Mouse (Mus musculus) hindbrain, embryonic 10.5 days (tissue): ENCODE measurements around the gene Nucks1. TPM values are rescaled to one million over a fixed set of nuclear protein-coding genes. Genes with fewer than 3 reads are reported as not detected.

ENCODE experiments used
- DNase-seq: peaks from one replicate; pipeline ENCODE4 v3.0.0-alpha.2; 2017; ENCODE audit warnings: low spot score
- H3K27ac ChIP-seq: fragments of 300-500 bp; sonication (generic); 2 replicates; pipeline ENCODE4 v1.5.1; 2016; ENCODE audit warnings: mild to moderate bottlenecking, moderate library complexity
- H3K27me3 ChIP-seq: fragments of 300-500 bp; sonication (generic); 2 replicates; pipeline ENCODE4 v1.6.1; 2016; ENCODE audit warnings: mild to moderate bottlenecking; ENCODE audit not compliant: poor library complexity, insufficient read depth, severe bottlenecking
- H3K36me3 ChIP-seq: fragments of 300-500 bp; sonication (generic); 2 replicates; pipeline ENCODE4 v1.6.1; 2016; ENCODE audit warnings: mild to moderate bottlenecking, moderate library complexity
- H3K4me1 ChIP-seq: fragments of 300-500 bp; sonication (generic); replicated peaks from 2 replicates; pipeline ENCODE4 v1.6.1; 2016; ENCODE audit warnings: mild to moderate bottlenecking
- H3K4me3 ChIP-seq: fragments of 300-500 bp; sonication (generic); 2 replicates; pipeline ENCODE4 v1.5.1; 2016; ENCODE audit warnings: mild to moderate bottlenecking, moderate library complexity
- H3K9me3 ChIP-seq: fragments of 300-500 bp; sonication (generic); 2 replicates; pipeline ENCODE4 v1.6.1; 2016; ENCODE audit warnings: mild to moderate bottlenecking, moderate library complexity
- WGBS: fragments of 180-500 bp; shearing (Covaris S2); methylation state at CpG from one replicate; pipeline ENCODE4 v1.1.7; 2016; 5-methylcytosine and 5-hydroxymethylcytosine counted together
- polyA plus RNA-seq: library from polyadenylated mRNA; unstranded; fragments of >200 nt; fragmentation: Nextera tagmentation; extraction: Ambion mirVana; gene quantifications from 2 replicates; pipeline ENCODE4 v1.2.1, GENCODE M21; 2016

Nucks1 gene
- polyA plus RNA-seq, 1 experiment from 2014 or later: 73.2 TPM

- no peak overlapping the region for H3K4me3 ChIP-seq
- H3K9me3 ChIP-seq: no peaks in the 10 kb centered on the region
- DNase-seq: no peak
- H3K4me1 ChIP-seq: peaks cover 10% of the 10 kb centered on the region
- H3K27me3 ChIP-seq: no peaks in the 10 kb centered on the region
- 96% methylated on average over 1 of the region's 1 CpGs for WGBS
- peaks cover 56% of the 10 kb centered on the region for H3K36me3 ChIP-seq
- H3K27ac ChIP-seq: no peak overlapping the region
Observed at GRCm38 (mm10) chr1:131938811-131939210, 28.5 kb downstream of the Nucks1 start.

- Histone ChIP-seq H3K27ac (no peak overlapping the region; the same call in 1 of the 2 replicates), H3K27me3 (no peaks in the 10 kb centered on the region), H3K36me3 (peaks cover 37% of the 10 kb centered on the region), H3K4me3 (no peak overlapping the region), H3K4me1 (peaks cover 13% of the 10 kb centered on the region), H3K9me3 (no peaks in the 10 kb centered on the region)
- 64% methylated on average over 2 of the region's 2 CpGs for WGBS
- DNase-seq: no peak
Observed at GRCm38 (mm10) chr1:131940711-131941244, 30.4 kb downstream of the Nucks1 start.

- no peak for DNase-seq
- Histone ChIP-seq H3K4me3 (no peak overlapping the region), H3K4me1 (peaks cover 19% of the 10 kb centered on the region), H3K9me3 (no peaks in the 10 kb centered on the region), H3K27me3 (no peaks in the 10 kb centered on the region), H3K36me3 (peaks cover 30% of the 10 kb centered on the region), H3K27ac (no peak overlapping the region)
- WGBS: 98% methylated on average over 1 of the region's 1 CpGs
Observed at GRCm38 (mm10) chr1:131941501-131941900, 31.2 kb downstream of the Nucks1 start.

GRCm38 (mm10) chr1:131942621-131943590 lies 32.6 kb downstream of the Nucks1 start:
- 76% methylated on average over 16 of the region's 16 CpGs for WGBS

GRCm38 (mm10) chr1:131945674-131946440 lies 35.5 kb downstream of the Nucks1 start:
- no peaks in the 10 kb centered on the region for H3K9me3 ChIP-seq
- H3K27ac ChIP-seq: no peak overlapping the region; the same call in 1 of the 2 replicates
- no peak overlapping the region for H3K4me3 ChIP-seq
- H3K27me3 ChIP-seq: no peaks in the 10 kb centered on the region
- H3K36me3 ChIP-seq: no peaks in the 10 kb centered on the region
- H3K4me1 ChIP-seq: peaks cover 24% of the 10 kb centered on the region
- DNase-seq: no peak
- WGBS: 74% methylated on average over 10 of the region's 10 CpGs

More at GRCm38 (mm10) chr1:131942621-131943590, 32.6 kb downstream of the Nucks1 start:
- no peak for DNase-seq
- Histone ChIP-seq H3K9me3 (no peaks in the 10 kb centered on the region), H3K4me3 (no peak overlapping the region), H3K4me1 (peaks cover 24% of the 10 kb centered on the region), H3K27ac (no peak overlapping the region), H3K27me3 (no peaks in the 10 kb centered on the region), H3K36me3 (peaks cover 17% of the 10 kb centered on the region)

GRCm38 (mm10) chr1:131946462-131947215 lies 36.3 kb downstream of the Nucks1 start:
- Histone ChIP-seq H3K4me3 (no peak overlapping the region), H3K36me3 (no peaks in the 10 kb centered on the region), H3K4me1 (peaks cover 23% of the 10 kb centered on the region), H3K27ac (no peak overlapping the region), H3K27me3 (no peaks in the 10 kb centered on the region), H3K9me3 (no peaks in the 10 kb centered on the region)
- DNase-seq: no peak
- WGBS: 85% methylated on average over 11 of the region's 11 CpGs

GRCm38 (mm10) chr1:131947997-131948525 lies 37.7 kb downstream of the Nucks1 start:
- peaks cover 25% of the 10 kb centered on the region for H3K4me1 ChIP-seq
- no peak overlapping the region for H3K4me3 ChIP-seq
- peak overlapping the region; percentile 62; the same call in 1 of the 2 replicates for H3K27ac ChIP-seq
- no peaks in the 10 kb centered on the region for H3K27me3 ChIP-seq
- 27% methylated on average over 1 of the region's 1 CpGs for WGBS
- DNase-seq: no peak
- H3K9me3 ChIP-seq: no peaks in the 10 kb centered on the region
- no peaks in the 10 kb centered on the region for H3K36me3 ChIP-seq

- 87% methylated on average over 12 of the region's 12 CpGs for WGBS
- peak overlapping the region; percentile 45 for H3K27ac ChIP-seq
- peaks cover 37% of the 10 kb centered on the region for H3K4me1 ChIP-seq
- H3K4me3 ChIP-seq: no peak overlapping the region
- H3K27me3 ChIP-seq: peaks cover 18% of the 10 kb centered on the region
- no peaks in the 10 kb centered on the region for H3K36me3 ChIP-seq
- H3K9me3 ChIP-seq: no peaks in the 10 kb centered on the region
- no peak for DNase-seq
Observed at GRCm38 (mm10) chr1:131954242-131954865, 44.0 kb downstream of the Nucks1 start.

- Histone ChIP-seq H3K36me3 (no peaks in the 10 kb centered on the region), H3K27ac (0 out of 2 replicates have a peak overlapping the region, but pooled peaks have one; percentile 35), H3K4me3 (no peak overlapping the region), H3K4me1 (peaks cover 37% of the 10 kb centered on the region), H3K27me3 (peaks cover 20% of the 10 kb centered on the region), H3K9me3 (no peaks in the 10 kb centered on the region)
- no peak for DNase-seq
- 65% methylated on average over 3 of the region's 3 CpGs for WGBS
Observed at GRCm38 (mm10) chr1:131955131-131955757, 44.9 kb downstream of the Nucks1 start.

GRCm38 (mm10) chr1:131957416-131957815 lies 47.1 kb downstream of the Nucks1 start:
- WGBS: 79% methylated on average over 5 of the region's 5 CpGs
- Histone ChIP-seq H3K27ac (peak overlapping the region; percentile 62; the same call in 1 of the 2 replicates), H3K27me3 (peaks cover 41% of the 10 kb centered on the region), H3K36me3 (no peaks in the 10 kb centered on the region), H3K4me3 (no peak overlapping the region), H3K4me1 (peaks cover 50% of the 10 kb centered on the region), H3K9me3 (no peaks in the 10 kb centered on the region)
- DNase-seq: no peak

GRCm38 (mm10) chr1:131961004-131961403 lies 50.7 kb downstream of the Nucks1 start:
- H3K27ac ChIP-seq: 0 out of 2 replicates have a peak overlapping the region, but pooled peaks have one; percentile 16
- 47% methylated on average over 2 of the region's 2 CpGs for WGBS
- peaks cover 55% of the 10 kb centered on the region for H3K4me1 ChIP-seq
- H3K9me3 ChIP-seq: no peaks in the 10 kb centered on the region
- H3K4me3 ChIP-seq: no peak overlapping the region
- H3K36me3 ChIP-seq: no peaks in the 10 kb centered on the region
- peaks cover 61% of the 10 kb centered on the region for H3K27me3 ChIP-seq
- no peak for DNase-seq
